Mouse (Mus musculus): Measurements from ENCODE around the gene Tulp4. TPM values are rescaled to one million over a fixed set of nuclear protein-coding genes. Genes with fewer than 3 reads are reported as not detected.
A peak's percentile ranks its signal among the peaks of the same experiment; 100 is the strongest.

Tulp4 gene
- 100 to 1,000 TPM; 111 to 116 TPM for total RNA-seq (2021)
- long read RNA-seq, experiment 1, partial matches to known transcripts = 8 of 22 reads
- long read RNA-seq, experiment 1, other reads (novel, unspliced or antisense) = 11 of 22 reads
- long read RNA-seq, experiment 2, partial matches to known transcripts = 9 of 26 reads
- long read RNA-seq, experiment 2, other reads (novel, unspliced or antisense) = 15 of 26 reads

GRCm38 (mm10) chr17:6106361-6107014 lies at the start of gene Tulp4:
Gene Tulp4 (plus strand): TSS chr17:6106437.
- DNase-seq = peak; percentile 80

- no peak for DNase-seq
Measured at GRCm38 (mm10) chr17:6062793-6063192, 43.4 kb upstream of the Tulp4 start.

- no peak for DNase-seq
Measured at GRCm38 (mm10) chr17:6063532-6063931, 42.7 kb upstream of the Tulp4 start.

GRCm38 (mm10) chr17:6066021-6066420 lies 40.2 kb upstream of the Tulp4 start:
- no peak for DNase-seq

- DNase-seq = no peak
Measured at GRCm38 (mm10) chr17:6067613-6068012, 38.6 kb upstream of the Tulp4 start.

GRCm38 (mm10) chr17:6069866-6070265 lies 36.4 kb upstream of the Tulp4 start:
- no peak for DNase-seq

GRCm38 (mm10) chr17:6073405-6073804 lies 32.8 kb upstream of the Tulp4 start:
- DNase-seq = no peak

GRCm38 (mm10) chr17:6079287-6080122 lies 26.7 kb upstream of the Tulp4 start, which contains the start of the genes Serac1 and Gtf2h5:
Gene Serac1 (minus strand): TSS chr17:6079741.
Gene Gtf2h5 (plus strand): TSS chr17:6079786.
- DNase-seq = peak; percentile 98

- DNase-seq = no peak
Measured at GRCm38 (mm10) chr17:6083323-6083890, 22.8 kb upstream of the Tulp4 start.

GRCm38 (mm10) chr17:6091604-6092003 lies 14.6 kb upstream of the Tulp4 start:
- DNase-seq = no peak

- no peak for DNase-seq
Measured at GRCm38 (mm10) chr17:6095579-6095978, 10.7 kb upstream of the Tulp4 start.

GRCm38 (mm10) chr17:6097884-6098283 lies 8.4 kb upstream of the Tulp4 start:
- DNase-seq = peak; percentile 44

- DNase-seq = no peak
Measured at GRCm38 (mm10) chr17:6102287-6102686, 4.0 kb upstream of the Tulp4 start.

GRCm38 (mm10) chr17:6103566-6103965 lies 2.7 kb upstream of the Tulp4 start:
- DNase-seq = no peak

- peak; percentile 57 for DNase-seq
Measured at GRCm38 (mm10) chr17:6107015-6107601, 871 bp downstream of the Tulp4 start.

- no peak for DNase-seq
Measured at GRCm38 (mm10) chr17:6108175-6108574, 1.9 kb downstream of the Tulp4 start.

- no peak for DNase-seq
Measured at GRCm38 (mm10) chr17:6110956-6111355, 4.7 kb downstream of the Tulp4 start.

GRCm38 (mm10) chr17:6113653-6114052 lies 7.4 kb downstream of the Tulp4 start:
- no peak for DNase-seq

- no peak for DNase-seq
Measured at GRCm38 (mm10) chr17:6115085-6115484, 8.8 kb downstream of the Tulp4 start.

GRCm38 (mm10) chr17:6117148-6117725 lies 11.0 kb downstream of the Tulp4 start:
- no peak for DNase-seq

- DNase-seq = no peak
Measured at GRCm38 (mm10) chr17:6117917-6118316, 11.7 kb downstream of the Tulp4 start.

GRCm38 (mm10) chr17:6118861-6119260 lies 12.6 kb downstream of the Tulp4 start:
- DNase-seq = no peak

Measured in gastrocnemius, postnatal 10 days (tissue).